Mouse (Mus musculus) heart, adult 2 months (tissue): ENCODE measurements around the gene Tiam1. TPM values are rescaled to one million over a fixed set of nuclear protein-coding genes. Genes with fewer than 3 reads are reported as not detected.

Source experiments
- DNase-seq, 2 experiments: peaks; one replicate each; pipeline ENCODE4 v3.0.0; 2021
- H3K27ac ChIP-seq: fragments of 200-600 bp; 2 replicates; pipeline ENCODE4 v1.8.1; 2022
- H3K27me3 ChIP-seq: fragments of 200-500 bp; 2 replicates; pipeline ENCODE4 v1.6.1; 2012; ENCODE audit warnings: mild to moderate bottlenecking, low read length, inconsistent platforms, mixed read lengths; ENCODE audit not compliant: control insufficient read depth, insufficient read depth
- H3K36me3 ChIP-seq: fragments of 200-500 bp; 2 replicates; pipeline ENCODE4 v1.6.1; 2012; ENCODE audit warnings: low read length, inconsistent platforms; ENCODE audit not compliant: control insufficient read depth, insufficient read depth
- H3K4me1 ChIP-seq: fragments of 200-500 bp; 2 replicates; pipeline ENCODE4 v1.6.1; 2011; ENCODE audit warnings: low read length; ENCODE audit not compliant: control insufficient read depth, insufficient read depth
- H3K4me3 ChIP-seq: fragments of 200-600 bp; 2 replicates; pipeline ENCODE4 v1.8.1; 2022
- H3K79me2 ChIP-seq: fragments of 200-500 bp; replicated peaks from 2 replicates; pipeline ENCODE4 v1.6.1; 2012; ENCODE audit warnings: mild to moderate bottlenecking, inconsistent platforms, low read length, moderate library complexity, mixed read lengths; ENCODE audit not compliant: control insufficient read depth, insufficient read depth
- H3K9ac ChIP-seq: fragments of 200-500 bp; 2 replicates; pipeline ENCODE4 v1.6.1; 2012; ENCODE audit warnings: low read depth, mild to moderate bottlenecking, control low read depth, inconsistent platforms, low read length, mixed read lengths
- CTCF ChIP-seq: fragments of 200-600 bp; IDR thresholded peaks from 2 replicates; pipeline ENCODE4 v1.8.1; 2022; ENCODE audit warnings: antibody characterized with exemption, mild to moderate bottlenecking, moderate library complexity
- EP300 ChIP-seq: fragments of 200-500 bp; IDR thresholded peaks from 2 replicates; pipeline ENCODE4 v1.6.1; 2011; ENCODE audit warnings: low read depth, low read length, control low read depth; ENCODE audit not compliant: insufficient read depth
- POLR2A ChIP-seq: fragments of 200-500 bp; IDR thresholded peaks from 2 replicates; pipeline ENCODE4 v1.6.1; 2011; ENCODE audit warnings: mild to moderate bottlenecking, low read depth, low read length, control low read depth; ENCODE audit not compliant: insufficient read depth
- WGBS: fragments of 180-500 bp; shearing (Covaris S2); methylation state at CpG from one replicate; pipeline ENCODE4 v1.1.7; 2018; 5-methylcytosine and 5-hydroxymethylcytosine counted together
- intact Hi-C: fragments of 180-260 bp; cut with DNase I; formaldehyde crosslinking; loops from one replicate; pipeline ENCODE4 v1.15.1; 2025
- polyA plus RNA-seq: library from polyadenylated mRNA; depleted of rRNA; stranded (reverse); fragments of >200 nt; gene quantifications from 2 replicates; pipeline ENCODE4 v1.2.3, GENCODE M21; 2012
- total RNA-seq, 2 experiments: library from RNA; stranded (reverse); gene quantifications; 2 replicates each; pipeline ENCODE4 v1.2.3; 2021

Tiam1 gene
- total and polyA plus RNA-seq, 3 experiments = 2.3 to 7.9 (median 4.4) TPM

DNA sequence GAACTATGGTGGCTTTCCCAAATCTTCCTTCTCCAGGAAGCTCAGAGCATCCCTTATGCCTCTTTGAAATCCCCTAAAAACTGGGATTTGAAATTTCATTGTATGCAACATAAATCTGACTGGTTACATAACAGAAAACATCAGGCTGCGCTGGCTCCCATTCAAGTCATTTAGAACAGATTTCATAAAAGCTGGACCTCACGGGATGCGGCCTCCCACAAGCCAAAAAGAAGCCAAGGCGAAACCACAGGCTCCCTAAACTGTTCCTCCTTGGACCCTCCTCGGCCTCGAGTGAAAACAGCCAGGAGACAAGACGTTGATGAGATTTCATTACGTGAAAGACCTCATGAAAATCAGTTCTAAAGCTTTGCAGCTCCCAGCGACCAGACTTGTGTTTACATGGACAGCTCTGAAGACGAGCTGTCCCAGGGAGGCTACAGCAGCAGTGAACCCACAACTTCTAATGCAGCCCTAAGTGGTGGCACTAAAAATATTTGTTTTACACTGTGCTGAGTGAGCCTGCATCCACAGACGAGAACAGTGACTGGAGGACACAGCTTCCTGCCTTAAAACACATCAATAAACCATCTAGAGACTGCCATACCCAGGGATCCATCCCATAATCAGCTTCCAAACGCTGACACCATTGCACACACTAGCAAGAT lies 96.9 kb downstream of the Tiam1 start:
- intact Hi-C loops = no loop called here
- WGBS = 73% methylated on average over 12 of the region's 12 CpGs
- no peak overlapping the region for H3K27ac ChIP-seq

DNA sequence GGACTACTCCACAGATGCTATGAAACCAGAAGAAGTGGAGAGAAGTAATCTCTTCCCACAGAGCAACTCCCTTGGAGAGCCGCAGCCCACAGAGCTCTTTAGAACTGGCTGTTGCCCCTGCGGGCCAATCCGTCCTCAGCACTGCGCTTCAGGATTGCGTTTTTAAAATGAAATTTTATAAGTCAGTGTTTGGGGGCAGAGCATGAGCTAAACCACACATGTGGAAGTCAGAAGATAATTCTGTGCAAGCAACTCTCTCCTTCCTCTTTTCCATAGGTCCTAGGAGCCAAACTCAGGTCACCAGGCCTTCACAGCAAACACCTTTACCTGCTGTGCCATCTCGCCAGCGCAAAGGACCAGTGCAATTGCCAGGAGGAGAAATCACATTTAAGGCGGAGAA lies 98.0 kb downstream of the Tiam1 start:
- WGBS = 92% methylated on average over 8 of the region's 8 CpGs
- DNase-seq = no peak
- H3K27me3 ChIP-seq = no peaks in the 10 kb centered on the region
- no peaks in the 10 kb centered on the region for H3K4me1 ChIP-seq
- no peaks in the 10 kb centered on the region for H3K79me2 ChIP-seq
- no peak overlapping the region for H3K27ac ChIP-seq
- H3K4me3 ChIP-seq = no peak overlapping the region
- intact Hi-C loops = no loop called here
- H3K36me3 ChIP-seq = no peaks in the 10 kb centered on the region
- TF ChIP-seq EP300 = no peak
- TF ChIP-seq POLR2A = no peak
- no peak for TF ChIP-seq CTCF
- H3K9ac ChIP-seq = no peak overlapping the region

More for the DNA sequence above, 96.9 kb downstream of the Tiam1 start:
- Histone ChIP-seq H3K27me3 (no peaks in the 10 kb centered on the region), H3K4me3 (no peak overlapping the region), H3K4me1 (no peaks in the 10 kb centered on the region), H3K9ac (no peak overlapping the region), H3K79me2 (no peaks in the 10 kb centered on the region), H3K36me3 (no peaks in the 10 kb centered on the region)
- TF ChIP-seq EP300 (no peak), POLR2A (no peak), CTCF (no peak)
- peak; percentile 23 to 33 for DNase-seq

DNA sequence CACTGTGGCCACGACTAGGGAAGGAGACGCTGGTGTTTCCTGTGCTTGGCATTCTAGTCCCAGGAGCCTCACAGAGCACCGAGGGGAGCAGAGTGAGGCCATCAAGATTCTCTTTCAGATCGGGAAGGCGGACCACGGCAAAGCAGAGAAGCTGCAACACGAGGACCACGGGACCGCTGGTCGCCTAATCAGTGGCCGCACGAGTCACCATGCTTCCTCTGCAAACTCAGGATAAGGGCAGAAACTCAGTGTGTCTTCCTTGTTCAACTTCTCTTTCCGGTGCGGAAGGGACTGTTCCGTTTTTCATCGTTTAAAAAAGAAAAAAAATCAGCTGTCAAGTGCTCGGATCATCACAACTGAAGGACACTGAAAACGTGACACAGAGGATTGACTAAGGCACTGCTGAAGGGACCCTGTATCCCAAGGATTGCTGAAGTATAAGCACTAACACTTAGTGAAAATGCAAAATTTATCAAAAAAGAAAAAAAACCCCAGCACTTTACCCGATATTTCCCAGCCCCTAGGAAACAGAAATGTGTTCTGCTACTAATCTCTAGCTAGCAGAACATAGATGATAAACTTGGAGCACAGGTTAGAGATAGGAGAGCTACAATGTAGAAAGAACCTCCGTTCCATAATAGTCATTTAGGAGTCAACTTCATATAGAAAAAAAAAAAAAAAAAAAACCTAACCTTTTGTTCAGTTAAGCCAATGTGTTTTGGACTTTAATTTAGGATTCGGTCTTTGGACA lies 99.4 kb downstream of the Tiam1 start:
- Histone ChIP-seq H3K4me1 (no peaks in the 10 kb centered on the region), H3K36me3 (no peaks in the 10 kb centered on the region), H3K9ac (no peak overlapping the region), H3K79me2 (no peaks in the 10 kb centered on the region), H3K4me3 (no peak overlapping the region), H3K27me3 (no peaks in the 10 kb centered on the region), H3K27ac (no peak overlapping the region)
- 33% methylated on average over 21 of the region's 21 CpGs for WGBS
- intact Hi-C loops = no loop called here
- TF ChIP-seq POLR2A = no peak
- no peak for TF ChIP-seq EP300
- no peak for TF ChIP-seq CTCF
- DNase-seq = peak; percentile 34 to 55

DNA sequence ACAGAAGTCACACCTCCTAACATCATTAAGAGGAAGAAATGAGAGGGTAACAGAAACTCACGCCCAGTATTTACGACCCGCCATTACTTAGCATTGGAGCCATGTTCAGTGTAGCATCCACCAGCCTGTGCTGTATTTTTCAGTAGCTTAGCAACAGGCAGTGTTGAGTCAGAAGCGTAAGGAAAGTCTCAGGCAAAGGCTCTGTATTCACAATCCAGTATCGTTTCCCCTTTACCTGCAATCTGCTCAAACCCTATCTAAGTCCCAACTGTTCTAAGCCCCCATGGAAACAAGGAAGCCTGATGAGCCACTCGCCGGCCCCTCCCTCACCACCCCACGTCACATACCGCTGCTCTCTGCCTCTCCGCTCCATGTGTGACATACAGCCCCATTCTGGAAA lies 100.7 kb downstream of the Tiam1 start:
- H3K79me2 ChIP-seq = no peaks in the 10 kb centered on the region
- H3K36me3 ChIP-seq = no peaks in the 10 kb centered on the region
- 87% methylated on average over 10 of the region's 10 CpGs for WGBS
- no peak overlapping the region for H3K4me3 ChIP-seq
- no peaks in the 10 kb centered on the region for H3K4me1 ChIP-seq
- H3K27me3 ChIP-seq = no peaks in the 10 kb centered on the region
- peak in 1 of 2 experiments; percentile 14 for DNase-seq
- TF ChIP-seq CTCF (no peak), EP300 (no peak), POLR2A (no peak)
- H3K27ac ChIP-seq = no peak overlapping the region
- no peak overlapping the region for H3K9ac ChIP-seq
- intact Hi-C loops = no loop called here

DNA sequence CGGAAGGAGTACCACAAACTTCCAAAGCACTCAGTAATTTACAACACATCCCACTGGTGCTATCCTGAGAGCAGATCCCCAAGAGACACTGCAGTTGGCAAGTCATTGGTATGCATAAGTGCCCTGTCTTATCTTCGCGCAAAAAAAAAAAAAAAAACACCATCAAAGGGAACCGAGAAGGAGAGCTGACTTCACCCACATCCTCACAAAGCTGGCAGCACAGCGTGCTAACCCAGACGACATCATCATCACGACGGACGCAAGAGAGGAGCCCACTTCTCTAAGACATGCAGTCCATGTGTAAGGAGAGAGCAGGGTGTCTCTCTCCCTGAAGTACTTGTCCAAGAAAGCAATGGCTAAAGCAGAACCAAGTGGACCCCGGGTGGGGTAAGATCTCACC lies 101.2 kb downstream of the Tiam1 start:
- intact Hi-C loops = no loop called here
- no peaks in the 10 kb centered on the region for H3K36me3 ChIP-seq

DNA sequence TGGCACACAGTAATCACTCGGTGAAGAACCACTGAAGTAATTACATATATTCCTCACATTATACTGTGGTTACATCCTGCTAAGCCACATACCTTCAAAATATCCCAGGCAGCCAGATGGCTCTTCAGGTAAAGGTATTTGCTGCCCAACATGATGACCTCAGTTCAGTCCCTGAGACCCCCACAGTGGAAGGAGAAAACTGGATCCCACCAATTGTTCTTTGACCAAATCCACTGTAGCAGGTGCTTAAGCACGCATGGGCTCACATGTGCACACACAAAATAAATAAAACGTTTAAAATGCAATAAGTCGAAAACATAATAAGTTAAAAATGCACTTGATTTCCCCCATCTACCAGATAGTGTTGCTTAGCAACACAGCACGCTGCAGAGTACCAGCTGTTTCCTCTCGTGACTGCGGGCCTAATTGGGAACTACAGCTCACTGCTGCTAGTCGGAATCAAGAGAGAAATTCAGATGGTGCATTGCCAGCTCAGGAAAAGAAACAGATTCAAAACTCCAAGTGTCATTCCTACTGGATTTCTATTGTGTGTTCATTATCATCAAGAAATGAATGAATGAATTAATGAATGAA lies 102.7 kb downstream of the Tiam1 start:
- TF ChIP-seq CTCF = no peak
- no peak for TF ChIP-seq POLR2A
- TF ChIP-seq EP300 = no peak
- Histone ChIP-seq H3K79me2 (no peaks in the 10 kb centered on the region), H3K4me3 (no peak overlapping the region), H3K27me3 (no peaks in the 10 kb centered on the region), H3K4me1 (no peaks in the 10 kb centered on the region), H3K27ac (no peak overlapping the region), H3K9ac (no peak overlapping the region), H3K36me3 (no peaks in the 10 kb centered on the region)
- no peak for DNase-seq
- 47% methylated on average over 8 of the region's 8 CpGs for WGBS
- intact Hi-C loops = no loop called here

More for the DNA sequence above, 101.2 kb downstream of the Tiam1 start:
- TF ChIP-seq EP300 = no peak
- no peak for TF ChIP-seq CTCF
- no peak for TF ChIP-seq POLR2A
- Histone ChIP-seq H3K4me1 (no peaks in the 10 kb centered on the region), H3K27ac (no peak overlapping the region), H3K4me3 (no peak overlapping the region), H3K27me3 (no peaks in the 10 kb centered on the region), H3K9ac (no peak overlapping the region), H3K79me2 (no peaks in the 10 kb centered on the region)
- WGBS = 56% methylated on average over 10 of the region's 10 CpGs
- no peak for DNase-seq
